Mouse (Mus musculus) adrenal gland, adult (tissue): ENCODE measurements around the gene Pdha2.
A peak's percentile ranks its signal among the peaks of the same experiment; 100 is the strongest.

Experiments used
- DNase-seq, 2 experiments: peaks; one replicate each; pipeline ENCODE4 v3.0.0; 2022 to 2023; ENCODE audit warnings: low spot score in 1 of 2; ENCODE audit not compliant: inconsistent age in 2 of 2

Pdha2 gene

GRCm38 (mm10) chr3:141212255-141212654 is at the start of gene Pdha2:
Gene Pdha2 (minus strand): TSS chr3:141212355.
- DNase-seq = no peak

- DNase-seq = peak in 1 of 2 experiments; percentile 28
Measured at GRCm38 (mm10) chr3:141260518-141260917, 48.4 kb upstream of the Pdha2 start.

- DNase-seq = no peak
Measured at GRCm38 (mm10) chr3:141251440-141251839, 39.3 kb upstream of the Pdha2 start.

GRCm38 (mm10) chr3:141244725-141245298 is 32.7 kb upstream of the Pdha2 start:
- DNase-seq = no peak

GRCm38 (mm10) chr3:141238071-141238470 is 25.9 kb upstream of the Pdha2 start:
- no peak for DNase-seq

- no peak for DNase-seq
Measured at GRCm38 (mm10) chr3:141229148-141229547, 17.0 kb upstream of the Pdha2 start.

- DNase-seq = no peak
Measured at GRCm38 (mm10) chr3:141222339-141222738, 10.2 kb upstream of the Pdha2 start.

- DNase-seq = peak in 1 of 2 experiments; percentile 20
Measured at GRCm38 (mm10) chr3:141218561-141218960, 6.4 kb upstream of the Pdha2 start.

- DNase-seq = no peak
Measured at GRCm38 (mm10) chr3:141216999-141217398, 4.8 kb upstream of the Pdha2 start.

GRCm38 (mm10) chr3:141216237-141216636 is 4.1 kb upstream of the Pdha2 start:
- DNase-seq = no peak

GRCm38 (mm10) chr3:141214789-141215188 is 2.6 kb upstream of the Pdha2 start:
- no peak for DNase-seq

- DNase-seq = no peak
Measured at GRCm38 (mm10) chr3:141214197-141214596, 2.0 kb upstream of the Pdha2 start.

- no peak for DNase-seq
Measured at GRCm38 (mm10) chr3:141211644-141212043, 511 bp downstream of the Pdha2 start.

GRCm38 (mm10) chr3:141201766-141202165 is 10.4 kb downstream of the Pdha2 start:
- DNase-seq = no peak

- no peak for DNase-seq
Measured at GRCm38 (mm10) chr3:141197308-141197861, 14.8 kb downstream of the Pdha2 start.

- DNase-seq = no peak
Measured at GRCm38 (mm10) chr3:141191653-141192052, 20.5 kb downstream of the Pdha2 start.

GRCm38 (mm10) chr3:141190429-141190828 is 21.7 kb downstream of the Pdha2 start:
- DNase-seq = no peak

GRCm38 (mm10) chr3:141160986-141161385 is 51.2 kb downstream of the Pdha2 start:
- no peak for DNase-seq
